Mouse (Mus musculus) hindbrain, embryonic 13.5 days (tissue): ENCODE measurements at regions not wholly inside any gene's neighbourhood (a gene's known extent, or its start where the extent isn't known, plus 50 kb on each side); places are given as distances from the start of the nearest gene placed in this dataset.

ENCODE experiments used
- ATAC-seq: fragments of 200-750 bp; cut with Nextera tagmentation; 2 replicates; pipeline ENCODE4 v1.8.0; 2017; ENCODE audit warnings: moderate TSS enrichment; ENCODE audit not compliant: low FRiP score
- H3K27ac ChIP-seq: fragments of 300-500 bp; sonication (generic); 2 replicates; pipeline ENCODE4 v1.5.1; 2015; ENCODE audit warnings: inconsistent platforms, mild to moderate bottlenecking, moderate library complexity
- H3K27me3 ChIP-seq: fragments of 300-500 bp; sonication (generic); 2 replicates; pipeline ENCODE4 v1.6.1; 2015; ENCODE audit warnings: mild to moderate bottlenecking, inconsistent platforms
- H3K36me3 ChIP-seq: fragments of 300-500 bp; sonication (generic); 2 replicates; pipeline ENCODE4 v1.6.1; 2015; ENCODE audit warnings: mild to moderate bottlenecking, inconsistent platforms
- H3K4me1 ChIP-seq: fragments of 300-500 bp; sonication (generic); replicated peaks from 2 replicates; pipeline ENCODE4 v1.6.1; 2015; ENCODE audit warnings: inconsistent platforms
- H3K4me2 ChIP-seq: fragments of 300-500 bp; sonication (generic); 2 replicates; pipeline ENCODE4 v1.6.1; 2015; ENCODE audit warnings: inconsistent platforms, mild to moderate bottlenecking, moderate library complexity
- H3K4me3 ChIP-seq: fragments of 300-500 bp; sonication (generic); 2 replicates; pipeline ENCODE4 v1.5.1; 2015; ENCODE audit warnings: mild to moderate bottlenecking, inconsistent platforms
- H3K9ac ChIP-seq: fragments of 300-500 bp; sonication (generic); 2 replicates; pipeline ENCODE4 v1.6.1; 2015; ENCODE audit warnings: mild to moderate bottlenecking, inconsistent platforms
- H3K9me3 ChIP-seq: fragments of 300-500 bp; sonication (generic); 2 replicates; pipeline ENCODE4 v1.6.1; 2016; ENCODE audit warnings: inconsistent platforms
- WGBS: fragments of 180-500 bp; shearing (Covaris S2); methylation state at CpG from one replicate; pipeline ENCODE4 v1.1.7; 2015; 5-methylcytosine and 5-hydroxymethylcytosine counted together

- no peaks in the 10 kb centered on the region for H3K27me3 ChIP-seq
- H3K27ac ChIP-seq: no peak overlapping the region
- H3K36me3 ChIP-seq: no peaks in the 10 kb centered on the region
- H3K9me3 ChIP-seq: no peaks in the 10 kb centered on the region
- ATAC-seq: no peak
- H3K4me3 ChIP-seq: no peak overlapping the region
- WGBS: 90% methylated on average over 2 of the region's 2 CpGs
- H3K4me2 ChIP-seq: no peak overlapping the region
- no peak overlapping the region for H3K9ac ChIP-seq
- H3K4me1 ChIP-seq: no peaks in the 10 kb centered on the region
These were observed 466.4 kb upstream of the Pbx1 start for GRCm38 (mm10) chr1:168898483-168898882.

- Histone ChIP-seq H3K4me2 (no peak overlapping the region), H3K4me3 (no peak overlapping the region), H3K9me3 (no peaks in the 10 kb centered on the region), H3K27ac (no peak overlapping the region), H3K9ac (no peak overlapping the region), H3K4me1 (no peaks in the 10 kb centered on the region), H3K36me3 (no peaks in the 10 kb centered on the region), H3K27me3 (no peaks in the 10 kb centered on the region)
- 81% methylated on average over 3 of the region's 3 CpGs for WGBS
- ATAC-seq: no peak
These were observed 429.5 kb upstream of the Pbx1 start for GRCm38 (mm10) chr1:168861577-168861976.

GRCm38 (mm10) chr1:168823184-168823583 is 391.1 kb upstream of the Pbx1 start:
- H3K4me3 ChIP-seq: no peak overlapping the region
- no peaks in the 10 kb centered on the region for H3K27me3 ChIP-seq
- ATAC-seq: no peak
- no peak overlapping the region for H3K9ac ChIP-seq
- H3K4me1 ChIP-seq: 0 out of 2 replicates have a peak, but pooled peaks cover 4% of the 10 kb centered on the region
- no peak overlapping the region for H3K4me2 ChIP-seq
- H3K9me3 ChIP-seq: no peaks in the 10 kb centered on the region
- H3K36me3 ChIP-seq: no peaks in the 10 kb centered on the region
- WGBS: 83% methylated on average over 3 of the region's 3 CpGs
- no peak overlapping the region for H3K27ac ChIP-seq

GRCm38 (mm10) chr1:168818381-168818780 is 386.3 kb upstream of the Pbx1 start:
- no peak for ATAC-seq
- Histone ChIP-seq H3K27me3 (no peaks in the 10 kb centered on the region), H3K9ac (no peak overlapping the region), H3K4me1 (0 out of 2 replicates have a peak, but pooled peaks cover 4% of the 10 kb centered on the region), H3K4me2 (no peak overlapping the region), H3K36me3 (no peaks in the 10 kb centered on the region), H3K4me3 (no peak overlapping the region), H3K9me3 (no peaks in the 10 kb centered on the region), H3K27ac (no peak overlapping the region)
- WGBS: 67% methylated on average over 5 of the region's 5 CpGs

- ATAC-seq: no peak
- Histone ChIP-seq H3K4me1 (no peaks in the 10 kb centered on the region), H3K9me3 (no peaks in the 10 kb centered on the region), H3K9ac (no peak overlapping the region), H3K4me2 (no peak overlapping the region), H3K36me3 (no peaks in the 10 kb centered on the region), H3K4me3 (no peak overlapping the region), H3K27me3 (no peaks in the 10 kb centered on the region), H3K27ac (no peak overlapping the region)
- 64% methylated on average over 3 of the region's 3 CpGs for WGBS
These were observed 375.0 kb upstream of the Pbx1 start for GRCm38 (mm10) chr1:168807084-168807483.

DNA sequence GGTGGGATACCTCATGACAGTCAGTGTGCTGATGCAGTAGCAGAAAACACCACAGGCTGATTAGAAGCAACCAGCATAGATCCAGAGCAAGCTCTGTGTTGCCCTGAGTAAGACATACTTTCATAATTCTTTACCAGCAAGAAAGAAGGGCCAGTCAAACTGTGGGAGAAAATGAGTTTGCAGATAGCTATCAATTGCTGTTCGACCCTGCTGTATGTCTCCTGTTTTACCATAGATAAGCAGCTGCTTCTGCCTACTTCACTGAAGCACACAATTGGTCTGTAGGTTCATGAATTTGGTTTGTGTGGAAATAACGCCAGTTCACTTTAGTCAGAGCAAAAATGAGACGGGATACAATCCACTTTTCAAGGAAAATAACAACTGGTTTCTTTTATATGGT is 373.4 kb upstream of the Pbx1 start:
- Histone ChIP-seq H3K4me2 (no peak overlapping the region), H3K27ac (no peak overlapping the region), H3K27me3 (no peaks in the 10 kb centered on the region), H3K4me3 (no peak overlapping the region), H3K36me3 (no peaks in the 10 kb centered on the region), H3K9me3 (no peaks in the 10 kb centered on the region), H3K9ac (no peak overlapping the region), H3K4me1 (no peaks in the 10 kb centered on the region)
- no peak for ATAC-seq
- WGBS: 59% methylated on average over 3 of the region's 3 CpGs

GRCm38 (mm10) chr1:168801046-168801445 is 369.0 kb upstream of the Pbx1 start:
- Histone ChIP-seq H3K4me1 (no peaks in the 10 kb centered on the region), H3K9me3 (no peaks in the 10 kb centered on the region), H3K27ac (no peak overlapping the region), H3K9ac (no peak overlapping the region), H3K4me2 (no peak overlapping the region), H3K36me3 (no peaks in the 10 kb centered on the region), H3K4me3 (no peak overlapping the region), H3K27me3 (no peaks in the 10 kb centered on the region)
- no peak for ATAC-seq
- WGBS: 89% methylated on average over 1 of the region's 1 CpGs

DNA sequence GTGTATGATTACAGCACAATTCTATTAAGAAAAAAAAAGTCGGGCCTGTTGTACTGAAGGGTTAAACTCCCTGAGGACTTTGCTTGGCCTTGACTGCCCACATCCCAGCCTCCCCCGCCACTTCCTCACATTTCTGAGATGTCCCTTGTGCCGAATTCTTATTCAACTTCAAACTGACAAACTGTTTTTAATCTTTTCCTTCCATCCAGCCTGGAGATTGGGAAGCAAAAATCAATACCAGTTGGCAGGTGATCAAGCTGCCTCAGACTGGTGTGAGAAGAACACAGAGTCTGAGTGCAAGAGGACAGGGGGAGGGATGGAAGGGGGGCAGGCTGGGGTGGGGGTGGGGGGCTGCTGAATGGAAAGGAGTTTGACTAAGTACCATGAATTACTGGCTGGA is 354.7 kb upstream of the Pbx1 start:
- 52% methylated on average over 3 of the region's 3 CpGs for WGBS
- Histone ChIP-seq H3K27me3 (no peaks in the 10 kb centered on the region), H3K36me3 (no peaks in the 10 kb centered on the region), H3K4me2 (no peak overlapping the region), H3K9ac (no peak overlapping the region), H3K27ac (no peak overlapping the region), H3K4me3 (no peak overlapping the region), H3K9me3 (no peaks in the 10 kb centered on the region), H3K4me1 (0 out of 2 replicates have a peak, but pooled peaks cover 4% of the 10 kb centered on the region)
- no peak for ATAC-seq

- Histone ChIP-seq H3K27ac (no peak overlapping the region), H3K4me1 (0 out of 2 replicates have a peak, but pooled peaks cover 4% of the 10 kb centered on the region), H3K4me2 (no peak overlapping the region), H3K27me3 (no peaks in the 10 kb centered on the region), H3K9me3 (no peaks in the 10 kb centered on the region), H3K4me3 (no peak overlapping the region), H3K9ac (no peak overlapping the region), H3K36me3 (no peaks in the 10 kb centered on the region)
- no peak for ATAC-seq
These were observed 351.8 kb upstream of the Pbx1 start for GRCm38 (mm10) chr1:168783851-168784250.

DNA sequence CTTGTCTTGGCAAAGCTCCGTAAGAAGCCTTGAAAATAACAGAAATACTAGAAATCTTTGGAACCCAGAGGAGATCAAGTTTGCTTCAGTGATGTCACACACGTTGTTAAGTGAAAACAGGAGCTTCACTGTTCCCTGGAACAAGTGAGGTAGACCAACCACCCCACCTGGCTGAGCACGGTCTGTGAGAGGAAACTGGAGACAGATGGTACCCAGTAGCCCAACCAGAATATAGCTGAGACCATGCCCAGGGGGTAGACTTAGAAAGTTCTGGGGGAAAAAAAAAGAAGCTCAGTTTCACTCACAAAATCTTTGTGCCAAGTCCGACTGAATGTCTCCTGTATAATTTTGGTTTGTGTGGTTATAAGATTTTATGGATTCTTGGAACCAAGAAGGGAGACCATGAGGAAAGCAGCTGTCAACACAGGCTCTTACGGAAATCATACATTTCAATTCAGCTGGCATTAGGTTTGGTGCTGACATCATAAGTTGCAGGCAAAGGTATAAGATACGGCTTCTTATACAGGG is 332.4 kb upstream of the Pbx1 start:
- H3K9ac ChIP-seq: no peak overlapping the region
- H3K4me1 ChIP-seq: 0 out of 2 replicates have a peak, but pooled peaks cover 4% of the 10 kb centered on the region
- no peaks in the 10 kb centered on the region for H3K9me3 ChIP-seq
- no peak overlapping the region for H3K4me3 ChIP-seq
- no peak overlapping the region for H3K27ac ChIP-seq
- WGBS: 85% methylated on average over 6 of the region's 6 CpGs
- no peak for ATAC-seq
- H3K27me3 ChIP-seq: no peaks in the 10 kb centered on the region
- H3K4me2 ChIP-seq: no peak overlapping the region
- no peaks in the 10 kb centered on the region for H3K36me3 ChIP-seq

GRCm38 (mm10) chr1:168761095-168761494 is 329.0 kb upstream of the Pbx1 start:
- H3K27ac ChIP-seq: no peak overlapping the region
- no peak for ATAC-seq
- WGBS: 100% methylated on average over 2 of the region's 2 CpGs
- H3K4me2 ChIP-seq: no peak overlapping the region
- H3K36me3 ChIP-seq: no peaks in the 10 kb centered on the region
- H3K4me3 ChIP-seq: no peak overlapping the region
- H3K9me3 ChIP-seq: no peaks in the 10 kb centered on the region
- no peak overlapping the region for H3K9ac ChIP-seq
- 0 out of 2 replicates have a peak, but pooled peaks cover 4% of the 10 kb centered on the region for H3K4me1 ChIP-seq
- no peaks in the 10 kb centered on the region for H3K27me3 ChIP-seq

GRCm38 (mm10) chr1:168760239-168760638 is 328.2 kb upstream of the Pbx1 start:
- no peaks in the 10 kb centered on the region for H3K36me3 ChIP-seq
- no peak overlapping the region for H3K9ac ChIP-seq
- no peak for ATAC-seq
- H3K9me3 ChIP-seq: no peaks in the 10 kb centered on the region
- no peak overlapping the region for H3K4me2 ChIP-seq
- no peak overlapping the region for H3K27ac ChIP-seq
- H3K27me3 ChIP-seq: no peaks in the 10 kb centered on the region
- no peak overlapping the region for H3K4me3 ChIP-seq
- H3K4me1 ChIP-seq: 0 out of 2 replicates have a peak, but pooled peaks cover 4% of the 10 kb centered on the region
- 43% methylated on average over 1 of the region's 1 CpGs for WGBS

- H3K4me3 ChIP-seq: no peak overlapping the region
- H3K9ac ChIP-seq: no peak overlapping the region
- H3K27me3 ChIP-seq: no peaks in the 10 kb centered on the region
- no peak overlapping the region for H3K27ac ChIP-seq
- H3K4me1 ChIP-seq: 0 out of 2 replicates have a peak, but pooled peaks cover 4% of the 10 kb centered on the region
- H3K4me2 ChIP-seq: no peak overlapping the region
- no peaks in the 10 kb centered on the region for H3K36me3 ChIP-seq
- ATAC-seq: no peak
- no peaks in the 10 kb centered on the region for H3K9me3 ChIP-seq
- WGBS: 80% methylated on average over 2 of the region's 2 CpGs
These were observed 326.8 kb upstream of the Pbx1 start for GRCm38 (mm10) chr1:168758835-168759234.
